Mouse (Mus musculus) hindbrain, postnatal 0 days (tissue): ENCODE results near the gene Gemin5. TPM values are rescaled to one million over a fixed set of nuclear protein-coding genes. Genes with fewer than 3 reads are reported as not detected.

ENCODE experiments used
- ATAC-seq: fragments of 200-750 bp; cut with Nextera tagmentation; 2 replicates; pipeline ENCODE4 v1.8.0; 2017; ENCODE audit warnings: mild to moderate bottlenecking, moderate TSS enrichment, moderate library complexity
- DNase-seq: peaks from one replicate; pipeline ENCODE4 v3.0.0-alpha.2; 2015; ENCODE audit warnings: low spot score
- H3K27ac ChIP-seq: fragments of 300-500 bp; sonication (generic); 2 replicates; pipeline ENCODE4 v1.5.1; 2014; ENCODE audit warnings: mild to moderate bottlenecking
- H3K27me3 ChIP-seq: fragments of 300-500 bp; sonication (generic); 2 replicates; pipeline ENCODE4 v1.6.1; 2014; ENCODE audit warnings: low read length, mixed read lengths; ENCODE audit not compliant: insufficient read depth
- H3K36me3 ChIP-seq: fragments of 300-500 bp; sonication (generic); 2 replicates; pipeline ENCODE4 v1.6.1; 2014; ENCODE audit warnings: low read length, mixed read lengths; ENCODE audit not compliant: insufficient read depth
- H3K4me1 ChIP-seq: fragments of 300-500 bp; sonication (generic); 2 replicates; pipeline ENCODE4 v1.6.1; 2014; ENCODE audit warnings: antibody characterized with exemption, low read length, mixed read lengths; ENCODE audit not compliant: insufficient read depth
- H3K4me2 ChIP-seq: fragments of 300-500 bp; sonication (generic); 2 replicates; pipeline ENCODE4 v1.6.1; 2014; ENCODE audit warnings: low read depth, mild to moderate bottlenecking, low read length, moderate library complexity, mixed read lengths
- H3K4me3 ChIP-seq: fragments of 300-500 bp; sonication (generic); 2 replicates; pipeline ENCODE4 v1.5.1; 2014; ENCODE audit warnings: low read length
- H3K9ac ChIP-seq: fragments of 300-500 bp; sonication (generic); replicated peaks from 2 replicates; pipeline ENCODE4 v1.6.1; 2014; ENCODE audit warnings: mild to moderate bottlenecking, low read length, moderate library complexity, mixed read lengths
- H3K9me3 ChIP-seq: fragments of 300-500 bp; sonication (generic); 2 replicates; pipeline ENCODE4 v1.6.1; 2016; ENCODE audit warnings: low read length, mixed read lengths
- CTCF ChIP-seq: IDR thresholded peaks from 2 replicates; pipeline ENCODE4 v1.5.1; 2016; ENCODE audit warnings: antibody characterized with exemption, control low read depth, low read depth
- WGBS: fragments of 180-500 bp; shearing (Covaris S2); extraction: QIAGEN DNeasy Blood & Tissue Kit; methylation state at CpG from one replicate; pipeline ENCODE4 v1.1.7; 2014; 5-methylcytosine and 5-hydroxymethylcytosine counted together
- polyA plus RNA-seq: library from polyadenylated mRNA; unstranded; fragments of >200 nt; fragmentation: Nextera tagmentation; extraction: Ambion mirVana; gene quantifications from 2 replicates; pipeline ENCODE4 v1.2.1, GENCODE M21; 2015
- total RNA-seq: library from RNA; depleted of rRNA; stranded (reverse); fragments of >200 nt; gene quantifications from 2 replicates; pipeline ENCODE4 v1.2.3, GENCODE M21; 2014

Gemin5 gene
- total and polyA plus RNA-seq, 2 experiments from 2014 or later, result 10.4 to 19.6 TPM

DNA sequence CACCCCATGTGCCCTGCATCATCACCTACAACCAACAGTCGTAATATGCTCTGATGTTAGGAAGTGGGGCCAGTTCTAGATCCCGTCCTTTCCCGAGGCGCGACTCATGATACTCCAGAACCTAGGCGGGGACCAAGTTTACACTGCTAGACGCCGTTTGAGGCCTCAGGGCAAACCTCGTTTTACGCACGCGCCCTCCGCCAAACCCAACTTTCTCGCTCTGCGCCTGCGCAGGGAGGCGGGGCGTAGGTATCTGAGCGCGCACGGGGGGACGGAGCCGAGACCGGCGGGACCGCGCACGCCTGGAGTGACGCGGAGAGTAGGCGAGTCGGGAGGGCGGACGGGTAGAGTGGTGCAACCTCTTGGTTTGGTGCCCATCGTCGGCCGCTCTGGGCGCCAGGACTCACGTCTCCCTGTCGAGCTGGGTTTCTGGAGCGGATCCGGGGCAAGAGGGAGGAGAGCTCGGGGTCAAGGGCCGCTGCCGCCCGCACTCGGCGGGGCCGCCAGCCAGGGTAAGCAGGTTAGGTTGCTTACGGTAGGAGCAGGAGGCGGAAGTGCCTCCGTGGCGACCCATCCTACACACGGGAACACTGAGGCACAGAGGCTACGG, 64.5 kb downstream of the Gemin5 start, which contains the start of gene Cnot8:
Gene Cnot8, plus strand, starts transcription at position 457 of the 610 bp plus-strand sequence.
- Histone ChIP-seq H3K4me3 (peak within 1 kb of the TSS; percentile 92), H3K9ac (peak within 1 kb of the TSS; percentile 89), H3K27me3 (no peaks in the 10 kb centered on the region), H3K27ac (peak within 1 kb of the TSS; percentile 91), H3K36me3 (no peaks in the 10 kb centered on the region), H3K9me3 (no peaks in the 10 kb centered on the region), H3K4me2 (peak within 1 kb of the TSS; percentile 75), H3K4me1 (peaks cover 4% of the 10 kb centered on the region; the same call in 1 of the 2 replicates)
- TF ChIP-seq CTCF, result no peak
- ATAC-seq (peak; percentile 98), DNase-seq (peak; percentile 99)
- under 1% methylated on average over 50 of the region's 55 CpGs for WGBS

DNA sequence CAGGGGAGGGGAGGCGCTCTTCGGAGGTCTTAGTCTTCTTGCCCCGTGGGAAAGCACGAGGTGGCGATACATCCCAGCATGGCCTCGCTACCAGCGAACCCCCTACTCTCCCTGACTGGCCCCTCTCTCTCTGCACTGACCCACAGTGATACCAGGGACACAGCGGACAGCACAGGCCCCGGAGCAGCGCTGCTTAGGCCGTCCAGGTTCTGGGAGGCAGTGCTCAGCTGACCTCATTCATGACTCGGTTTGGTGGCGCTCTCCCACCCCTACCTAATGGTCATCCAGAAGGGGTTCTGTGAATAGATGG, 65.0 kb downstream of the Gemin5 start:
- Histone ChIP-seq H3K4me2 (peak overlapping the region; percentile 75), H3K4me3 (peak overlapping the region; percentile 92), H3K27me3 (no peaks in the 10 kb centered on the region), H3K27ac (peak overlapping the region; percentile 27; the same call in 1 of the 2 replicates), H3K9me3 (no peaks in the 10 kb centered on the region), H3K4me1 (peaks cover 4% of the 10 kb centered on the region; the same call in 1 of the 2 replicates), H3K9ac (peak overlapping the region; percentile 10), H3K36me3 (no peaks in the 10 kb centered on the region)
- 50% methylated on average over 12 of the region's 13 CpGs for WGBS
- DNase-seq (no peak), ATAC-seq (no peak; the same call in 1 of the 2 replicates)
- TF ChIP-seq CTCF, result no peak

DNA sequence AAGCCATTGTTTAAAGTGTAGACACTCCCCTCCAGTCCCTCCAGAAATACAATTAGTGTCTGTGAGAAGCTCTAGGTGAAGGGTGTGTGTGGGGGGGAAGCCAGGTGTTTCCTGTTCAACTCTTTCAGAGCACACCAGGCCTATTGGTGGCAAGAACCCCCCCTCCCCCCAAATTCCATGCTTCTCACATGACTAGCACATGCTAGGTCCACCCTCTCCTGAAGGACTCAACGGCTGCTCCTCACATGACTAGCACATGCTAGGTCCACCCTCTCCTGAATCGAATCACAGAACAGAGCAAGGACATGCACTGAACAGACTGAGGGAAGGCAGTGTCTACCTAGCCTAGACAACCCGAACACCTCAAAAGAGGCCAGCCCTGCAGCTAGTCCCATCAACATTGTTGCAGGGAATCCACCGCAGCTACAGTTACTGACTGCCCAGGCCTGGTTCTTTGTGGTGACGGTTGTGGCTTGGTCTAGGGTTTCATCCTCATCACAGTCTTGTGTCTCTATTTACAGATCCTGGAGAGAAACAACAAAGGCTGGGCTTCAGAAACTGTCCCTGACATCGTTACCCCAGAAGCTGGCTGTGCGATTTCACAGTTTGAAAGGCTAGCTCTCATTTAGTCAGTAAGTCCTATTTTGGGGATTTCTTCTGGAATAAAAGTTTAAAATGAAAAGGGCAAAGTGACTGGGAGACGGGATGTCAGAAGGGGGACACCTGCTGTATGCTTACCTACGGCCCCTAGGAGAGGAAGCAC, 65.6 kb downstream of the Gemin5 start:
- H3K4me2 ChIP-seq, result peak overlapping the region; percentile 75
- no peak for TF ChIP-seq CTCF
- DNase-seq, result no peak
- peaks cover 4% of the 10 kb centered on the region; the same call in 1 of the 2 replicates for H3K4me1 ChIP-seq
- ATAC-seq, result no peak
- H3K27me3 ChIP-seq, result no peaks in the 10 kb centered on the region
- no peak overlapping the region for H3K4me3 ChIP-seq
- no peaks in the 10 kb centered on the region for H3K9me3 ChIP-seq
- 83% methylated on average over 9 of the region's 9 CpGs for WGBS
- no peaks in the 10 kb centered on the region for H3K36me3 ChIP-seq
- peak overlapping the region; percentile 27; the same call in 1 of the 2 replicates for H3K27ac ChIP-seq
- H3K9ac ChIP-seq, result no peak overlapping the region

DNA sequence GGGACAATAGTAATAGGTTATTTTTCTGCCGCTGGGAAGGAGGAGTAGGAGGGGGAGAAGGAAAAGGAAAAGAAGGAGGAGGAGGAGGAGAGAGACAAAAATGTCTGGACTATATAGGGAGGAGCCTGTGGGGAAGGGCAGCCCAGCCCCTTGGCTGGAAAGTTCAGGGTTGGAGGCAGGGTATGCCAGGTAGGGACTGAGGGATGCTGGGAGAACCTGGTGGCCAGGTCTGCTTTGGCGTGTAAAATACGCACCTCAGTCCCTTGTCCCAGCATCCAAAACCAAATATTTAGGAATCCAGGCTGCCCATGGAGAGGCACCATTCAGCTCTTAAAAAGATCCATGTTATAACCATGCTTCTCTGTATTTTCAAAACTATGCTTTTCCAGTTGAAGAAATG, 66.2 kb downstream of the Gemin5 start:
- 84% methylated on average over 3 of the region's 3 CpGs for WGBS
- DNase-seq (no peak), ATAC-seq (no peak)
- Histone ChIP-seq H3K9ac (no peak overlapping the region), H3K4me2 (no peak overlapping the region), H3K36me3 (no peaks in the 10 kb centered on the region), H3K9me3 (no peaks in the 10 kb centered on the region), H3K4me3 (no peak overlapping the region), H3K4me1 (peaks cover 4% of the 10 kb centered on the region; the same call in 1 of the 2 replicates), H3K27ac (no peak overlapping the region), H3K27me3 (no peaks in the 10 kb centered on the region)
- TF ChIP-seq CTCF, result no peak

DNA sequence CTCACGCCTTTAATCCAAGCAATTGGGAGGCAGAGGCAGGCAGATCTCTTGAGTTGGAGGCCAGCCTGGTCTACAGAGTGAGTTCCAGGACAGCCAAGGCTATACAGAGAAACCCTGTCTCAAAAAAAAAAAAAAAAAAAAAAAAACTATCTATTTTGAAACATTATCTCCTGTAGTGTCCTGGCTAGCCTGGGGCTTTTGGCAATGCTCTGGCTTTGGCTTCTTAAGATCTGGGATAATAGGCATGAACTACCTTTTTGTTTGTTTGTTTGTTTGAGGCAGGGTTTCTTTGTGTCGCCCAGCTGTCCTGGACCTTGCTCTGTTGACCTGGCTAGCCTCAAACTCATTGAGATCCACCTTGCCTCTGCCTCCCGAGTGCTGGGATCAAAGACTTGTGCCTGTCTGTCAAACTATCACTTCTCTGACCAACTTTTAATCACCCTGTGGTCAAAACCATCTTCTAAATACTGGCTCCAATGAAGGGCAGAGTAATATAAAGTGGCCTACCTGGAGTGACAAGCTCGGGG, 67.1 kb downstream of the Gemin5 start:
- H3K4me2 ChIP-seq, result no peak overlapping the region

DNA sequence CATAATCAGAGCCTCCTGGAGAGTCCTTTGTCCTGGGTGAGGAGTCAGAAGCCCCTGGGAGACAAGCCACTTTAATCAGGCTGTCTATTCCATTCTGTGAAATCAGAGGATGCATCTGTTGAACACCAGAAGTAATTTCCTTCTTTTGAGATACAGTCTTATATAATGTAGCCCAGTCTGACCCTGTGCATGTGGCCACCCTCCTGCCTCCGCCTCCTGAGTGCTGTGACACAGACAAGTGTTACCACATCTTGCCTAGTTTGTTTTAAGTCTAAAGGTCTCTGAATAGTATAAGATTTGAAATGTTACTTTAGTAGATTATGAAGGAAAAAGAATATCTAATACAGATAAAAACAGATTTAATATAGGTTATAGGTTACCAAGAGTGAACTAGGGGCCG, 68.3 kb downstream of the Gemin5 start:
- DNase-seq (no peak), ATAC-seq (no peak)
- no peaks in the 10 kb centered on the region for H3K9me3 ChIP-seq
- 88% methylated on average over 2 of the region's 2 CpGs for WGBS
- TF ChIP-seq CTCF, result no peak
- no peak overlapping the region for H3K9ac ChIP-seq
- H3K27me3 ChIP-seq, result no peaks in the 10 kb centered on the region
- H3K36me3 ChIP-seq, result no peaks in the 10 kb centered on the region
- H3K4me3 ChIP-seq, result no peak overlapping the region
- no peak overlapping the region for H3K4me2 ChIP-seq
- H3K27ac ChIP-seq, result no peak overlapping the region
- 0 out of 2 replicates have a peak, but pooled peaks cover under 1% of the 10 kb centered on the region for H3K4me1 ChIP-seq

More for the DNA sequence above, 67.1 kb downstream of the Gemin5 start:
- H3K4me1 ChIP-seq, result peaks cover 4% of the 10 kb centered on the region; the same call in 1 of the 2 replicates
- WGBS, result 82% methylated on average over 4 of the region's 4 CpGs
- ATAC-seq, result no peak
- H3K36me3 ChIP-seq, result no peaks in the 10 kb centered on the region
- H3K27ac ChIP-seq, result no peak overlapping the region
- no peak overlapping the region for H3K9ac ChIP-seq
- DNase-seq, result no peak
- no peaks in the 10 kb centered on the region for H3K27me3 ChIP-seq
- TF ChIP-seq CTCF, result no peak
- no peaks in the 10 kb centered on the region for H3K9me3 ChIP-seq
- no peak overlapping the region for H3K4me3 ChIP-seq
